Mouse (Mus musculus) left cerebral cortex, adult 18-20 months (tissue): ENCODE data around the gene Atxn2l. TPM values are rescaled to one million over a fixed set of nuclear protein-coding genes. Genes with fewer than 3 reads are reported as not detected.
"Not testable (repeated sequence)": the region's sequence is repeated elsewhere in the genome, so short reads cannot be mapped to it uniquely, and the experiment has no call there.

Experiments used
- DNase-seq, 2 experiments: peaks; one replicate each; pipeline ENCODE4 v3.0.0; 2021 to 2022; ENCODE audit warnings: low spot score in 2 of 2, mixed read lengths in 1 of 2
- total RNA-seq, 2 experiments: library from RNA; stranded (reverse); gene quantifications; 2 replicates each; pipeline ENCODE4 v1.2.3; 2021

The Atxn2l gene
- total RNA-seq, 2 experiments from 2014 or later, result 110 to 115 TPM

DNA sequence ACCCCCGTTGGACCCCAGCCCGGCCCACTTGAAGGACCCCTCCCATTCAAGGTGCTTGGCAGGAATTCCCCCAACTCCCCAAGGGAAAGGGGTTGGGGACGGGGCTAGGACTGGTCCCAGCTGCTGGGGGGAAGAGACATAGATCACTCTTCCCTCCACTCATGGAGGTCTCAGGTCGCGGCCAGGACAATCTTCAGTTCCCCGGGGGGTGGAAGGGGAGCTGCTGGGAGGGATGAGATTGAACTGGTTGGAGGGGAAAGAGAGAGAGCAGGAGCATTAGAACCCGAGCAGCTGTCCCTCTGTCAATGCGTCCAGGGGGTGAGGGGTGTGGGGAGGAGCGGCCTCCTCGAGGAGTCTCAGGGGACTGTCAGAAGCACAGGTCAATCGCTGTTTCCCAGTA is 11.3 kb downstream of the Atxn2l start:
- DNase-seq, result no peak

DNA sequence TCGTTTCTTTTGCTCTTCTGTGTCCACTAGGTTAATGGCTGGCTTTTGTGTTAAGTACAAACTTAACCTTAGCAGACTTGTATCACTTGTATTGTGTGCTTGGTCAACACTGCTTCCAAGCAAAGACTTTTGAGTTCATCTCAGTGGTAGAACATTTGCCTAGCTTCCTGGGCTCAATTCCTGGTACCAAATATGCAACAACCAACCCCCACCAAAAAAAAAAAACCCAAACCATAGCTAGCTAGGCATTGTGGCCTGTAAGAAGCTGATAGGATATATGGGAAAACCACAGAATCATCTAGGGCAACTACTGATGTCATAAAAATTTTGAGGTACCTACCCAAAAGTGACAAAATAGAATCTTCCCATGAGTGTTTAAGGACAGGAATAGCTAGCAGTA is 12.2 kb downstream of the Atxn2l start:
- no peak for DNase-seq

GRCm38 (mm10) chr7:126487617-126488385 is 15.4 kb downstream of the Atxn2l start:
- DNase-seq, result not testable (repeated sequence)

DNA sequence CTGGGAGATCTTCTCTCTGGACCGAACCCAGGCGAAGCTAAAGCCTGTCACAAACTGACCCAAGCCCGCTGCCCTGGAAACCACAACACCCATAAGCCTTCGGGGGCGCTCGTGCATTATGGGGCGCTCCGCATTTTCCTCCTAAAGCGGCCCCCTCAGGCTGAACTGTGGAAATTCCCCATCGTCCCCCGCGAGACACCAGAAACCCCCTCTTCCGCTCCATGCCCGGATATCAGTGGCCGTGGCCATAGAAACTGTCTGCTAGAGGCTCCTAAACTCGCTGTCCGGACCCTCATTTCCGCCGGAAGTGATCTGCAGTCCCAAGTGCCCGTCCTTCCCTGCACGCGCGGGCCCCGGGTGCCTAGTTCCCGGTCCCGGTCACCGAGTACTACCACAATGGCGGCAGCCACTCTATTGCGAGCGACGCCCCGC is 16.2 kb downstream of the Atxn2l start, which contains the start of gene Tufm:
Gene Tufm (plus strand): TSS at position 310 of the 432 bp plus-strand sequence.
- DNase-seq, result peak; percentile 98

GRCm38 (mm10) chr7:126482392-126482871 is 20.8 kb downstream of the Atxn2l start:
- DNase-seq, result peak; percentile 61 to 69

DNA sequence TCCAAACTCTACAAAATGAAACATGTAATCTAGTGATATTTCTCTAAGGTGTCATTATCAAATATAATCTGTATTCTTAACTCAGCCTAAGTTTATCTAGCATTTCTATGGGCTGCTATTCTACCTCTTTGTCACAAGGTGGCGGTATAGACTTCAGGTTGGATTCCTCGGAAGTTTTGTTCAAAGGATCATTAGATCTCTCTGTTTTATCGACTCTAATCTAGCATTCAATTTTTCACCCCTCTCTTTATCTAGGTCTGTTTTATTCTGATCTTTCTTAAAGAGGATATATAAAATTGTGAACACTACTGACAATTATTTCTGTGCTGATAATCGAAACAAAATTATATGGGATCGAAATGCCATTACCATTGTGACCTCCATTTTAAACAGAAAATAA is 21.5 kb downstream of the Atxn2l start:
- no peak for DNase-seq

GRCm38 (mm10) chr7:126474993-126475581 is 28.1 kb downstream of the Atxn2l start, which contains the start of gene Sh2b1:
Sh2b1 (minus strand) TSS chr7:126475424.
- DNase-seq, result peak; percentile 83 to 90

- DNase-seq, result peak; percentile 17 to 29
Measured at GRCm38 (mm10) chr7:126474486-126474955, 28.7 kb downstream of the Atxn2l start.

GRCm38 (mm10) chr7:126473470-126474086 is 29.7 kb downstream of the Atxn2l start:
- no peak for DNase-seq

GRCm38 (mm10) chr7:126472713-126473112 is 30.5 kb downstream of the Atxn2l start:
- DNase-seq, result no peak

DNA sequence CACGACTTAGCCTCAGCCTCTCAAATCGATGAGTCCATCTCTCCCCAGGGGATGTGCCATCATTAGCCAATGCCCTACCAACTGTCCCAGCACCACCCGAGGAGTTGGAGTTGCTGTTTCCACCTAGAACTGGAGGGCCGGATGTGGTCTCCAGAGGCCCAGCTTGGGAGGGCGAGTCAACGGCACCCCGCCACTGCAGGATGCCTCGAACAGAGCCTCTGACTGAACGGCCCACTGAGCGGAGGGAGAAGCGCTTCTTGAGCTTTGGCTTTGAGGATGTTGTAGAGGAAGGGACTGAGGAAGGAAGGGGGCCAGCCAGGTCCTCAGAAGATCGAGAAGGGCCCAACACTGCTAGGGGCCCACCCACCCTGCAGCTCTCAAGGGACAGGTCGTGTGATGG is 30.9 kb downstream of the Atxn2l start:
- no peak for DNase-seq

- no peak for DNase-seq
Measured at GRCm38 (mm10) chr7:126471853-126472252, 31.4 kb downstream of the Atxn2l start.

- no peak for DNase-seq
Measured at GRCm38 (mm10) chr7:126471361-126471760, 31.9 kb downstream of the Atxn2l start.

GRCm38 (mm10) chr7:126470077-126470476 is 33.2 kb downstream of the Atxn2l start:
- no peak for DNase-seq

GRCm38 (mm10) chr7:126467834-126468627 is 35.2 kb downstream of the Atxn2l start:
- DNase-seq, result no peak

GRCm38 (mm10) chr7:126467271-126467670 is 36.0 kb downstream of the Atxn2l start:
- peak in 1 of 2 experiments; percentile 18 for DNase-seq

GRCm38 (mm10) chr7:126466707-126467106 is 36.5 kb downstream of the Atxn2l start:
- no peak for DNase-seq

DNA sequence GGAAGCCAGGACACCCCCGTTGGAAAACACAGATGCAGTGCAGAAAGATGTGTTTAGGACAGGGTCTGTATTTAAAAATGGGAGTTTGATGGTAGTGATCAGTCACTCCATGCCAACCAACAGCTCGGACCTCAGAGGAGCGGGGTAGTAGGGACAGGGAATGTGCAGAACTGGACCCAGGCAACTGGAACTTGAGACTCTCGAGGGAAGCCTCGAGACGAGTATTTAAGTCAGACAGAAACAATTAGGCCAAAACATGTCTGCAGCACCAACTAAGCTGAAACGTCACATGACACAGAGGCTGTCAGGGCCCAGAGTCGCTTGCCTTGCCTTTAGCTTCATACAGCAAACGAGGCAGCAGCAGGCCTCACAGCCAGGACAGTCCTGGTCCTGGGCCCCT is 37.1 kb downstream of the Atxn2l start:
- DNase-seq, result no peak

DNA sequence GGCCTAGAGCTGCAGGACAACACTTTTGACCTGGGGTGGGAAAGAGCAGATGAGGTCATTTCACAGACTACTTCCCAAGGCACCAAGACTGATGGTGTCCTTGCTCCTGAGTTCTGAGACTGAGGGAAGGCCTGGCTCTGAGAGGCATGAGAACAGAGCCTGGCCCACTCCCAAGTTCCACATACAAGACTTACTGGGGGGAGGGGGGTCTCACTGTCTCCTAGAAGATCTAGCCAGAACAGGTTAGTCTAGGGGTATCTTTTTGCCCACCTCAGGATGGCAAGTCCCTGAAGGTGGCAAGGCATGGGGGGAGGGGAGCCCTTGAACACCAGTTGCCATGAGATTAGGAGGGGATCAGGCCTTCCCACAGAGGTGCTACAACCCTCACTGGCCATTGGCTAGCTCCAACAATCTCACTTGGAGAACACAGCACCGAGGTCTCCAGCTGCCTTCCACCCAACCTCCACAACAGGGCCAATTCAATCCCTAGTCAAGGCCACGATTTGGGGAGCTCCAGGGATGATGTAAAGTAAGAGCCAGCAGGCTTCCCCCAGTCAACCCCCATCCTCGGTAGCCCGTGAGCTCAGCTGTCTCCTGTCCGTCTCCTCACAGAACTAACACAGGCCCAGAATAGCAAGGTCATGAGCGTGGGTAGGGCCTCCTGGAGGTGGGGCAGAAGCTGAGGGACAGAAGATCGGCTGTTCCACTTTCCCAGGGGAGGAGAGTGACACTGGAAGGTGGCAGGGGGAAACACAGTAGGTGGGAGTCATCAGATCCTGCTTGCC is 37.8 kb downstream of the Atxn2l start:
- no peak for DNase-seq

DNA sequence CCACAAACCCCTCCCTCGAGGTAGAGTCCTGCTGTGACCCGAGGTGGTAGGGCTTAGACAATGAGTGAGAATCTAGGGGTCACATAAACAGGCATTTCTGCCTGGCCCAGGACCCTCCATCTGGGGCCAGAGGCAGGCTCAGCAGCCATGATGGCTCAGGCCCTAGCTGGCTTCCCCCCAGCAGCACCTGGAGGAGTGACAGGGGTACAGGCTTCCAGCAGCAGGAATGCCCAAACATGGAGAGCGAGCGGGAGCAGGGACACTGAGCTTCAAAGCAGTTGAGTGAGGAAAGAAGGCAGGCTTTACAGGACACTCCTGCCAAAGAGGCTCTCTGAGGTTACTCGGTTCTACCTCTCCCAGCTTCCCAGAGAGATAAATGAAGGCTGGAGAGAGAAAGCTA is 38.4 kb downstream of the Atxn2l start:
- DNase-seq, result no peak
